Mouse (Mus musculus): ENCODE results near the gene Bpifa5.
"Not testable (repeated sequence)": the region's sequence is repeated elsewhere in the genome, so short reads cannot be mapped to it uniquely, and the experiment has no call there.

DNA sequence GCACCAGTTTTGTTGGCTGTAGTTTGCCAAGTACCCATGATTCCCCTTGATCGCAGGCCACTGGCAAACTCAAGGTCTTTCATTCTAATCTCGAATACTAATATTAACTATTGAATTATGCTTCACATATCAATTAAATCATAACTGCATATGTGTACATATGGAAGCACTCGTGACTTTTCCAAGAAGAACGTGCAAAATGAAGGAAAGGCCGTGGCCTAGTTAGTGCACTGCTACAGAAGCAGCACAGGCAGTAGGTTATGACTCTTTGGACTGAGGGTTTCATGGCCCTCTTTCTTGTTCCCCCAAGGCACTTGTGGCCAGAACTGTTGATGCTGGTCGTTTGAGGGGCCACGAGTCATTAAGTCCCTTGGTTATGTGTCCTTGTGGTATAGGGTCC, 19.5 kb downstream of the Bpifa5 start:
- not testable (repeated sequence) for TF ChIP-seq GATA1, TAL1 (IDR thresholded peaks at IDR 0.05; ENCODE audit: low read length)
